Mouse (Mus musculus) gastrocnemius, adult 18-20 months (tissue): ENCODE measurements around the gene Rnase12. TPM values are rescaled to one million over a fixed set of nuclear protein-coding genes. Genes with fewer than 3 reads are reported as not detected.

Source experiments
- DNase-seq: peaks from one replicate; pipeline ENCODE4 v3.0.0; 2021; ENCODE audit warnings: low spot score
- total RNA-seq, 2 experiments: library from RNA; stranded (reverse); gene quantifications; 2 replicates each; pipeline ENCODE4 v1.2.3; 2021

The Rnase12 gene
- total RNA-seq, 2 experiments from 2014 or later, result not detected

- DNase-seq, result no peak
Measured at GRCm38 (mm10) chr14:51085086-51085485, 27.6 kb upstream of the Rnase12 start.

GRCm38 (mm10) chr14:51083805-51084204 lies 26.3 kb upstream of the Rnase12 start:
- DNase-seq, result no peak

- peak; percentile 73 for DNase-seq
Measured at GRCm38 (mm10) chr14:51082599-51083581, 25.4 kb upstream of the Rnase12 start.

GRCm38 (mm10) chr14:51081035-51081434 lies 23.6 kb upstream of the Rnase12 start:
- no peak for DNase-seq

- no peak for DNase-seq
Measured at GRCm38 (mm10) chr14:51079180-51079579, 21.7 kb upstream of the Rnase12 start.

GRCm38 (mm10) chr14:51074335-51074734 lies 16.9 kb upstream of the Rnase12 start, which contains the start of gene Olfr750:
Gene Olfr750, minus strand, starts transcription at chr14:51074435.
- DNase-seq, result no peak

- no peak for DNase-seq
Measured at GRCm38 (mm10) chr14:51069617-51070016, 12.2 kb upstream of the Rnase12 start.

GRCm38 (mm10) chr14:51068956-51069355 lies 11.5 kb upstream of the Rnase12 start:
- no peak for DNase-seq

- DNase-seq, result no peak
Measured at GRCm38 (mm10) chr14:51060761-51061160, 3.3 kb upstream of the Rnase12 start.

- DNase-seq, result no peak
Measured at GRCm38 (mm10) chr14:51054243-51055237, 2.9 kb downstream of the Rnase12 start.

GRCm38 (mm10) chr14:51053176-51053575 lies 4.3 kb downstream of the Rnase12 start:
- no peak for DNase-seq

GRCm38 (mm10) chr14:51051941-51052340 lies 5.5 kb downstream of the Rnase12 start:
- DNase-seq, result no peak

GRCm38 (mm10) chr14:51050063-51050462 lies 7.4 kb downstream of the Rnase12 start, which contains the start of gene Rnase11:
Gene Rnase11, minus strand, starts transcription at chr14:51050163.
- DNase-seq, result no peak

GRCm38 (mm10) chr14:51047846-51048245 lies 9.6 kb downstream of the Rnase12 start:
- DNase-seq, result no peak

- no peak for DNase-seq
Measured at GRCm38 (mm10) chr14:51041769-51042168, 15.7 kb downstream of the Rnase12 start, which contains the start of gene Rnase9. Gene Rnase9, minus strand, starts transcription at chr14:51041869.

GRCm38 (mm10) chr14:51036214-51036613 lies 21.2 kb downstream of the Rnase12 start:
- no peak for DNase-seq

- DNase-seq, result no peak
Measured at GRCm38 (mm10) chr14:51035206-51035605, 22.3 kb downstream of the Rnase12 start.

- no peak for DNase-seq
Measured at GRCm38 (mm10) chr14:51027387-51028155, 29.9 kb downstream of the Rnase12 start.

GRCm38 (mm10) chr14:51026391-51027133 lies 30.9 kb downstream of the Rnase12 start:
- peak; percentile 75 for DNase-seq

GRCm38 (mm10) chr14:51024820-51025219 lies 32.6 kb downstream of the Rnase12 start:
- DNase-seq, result no peak
